Mouse (Mus musculus): ENCODE data around the gene Tcirg1.

DNA sequence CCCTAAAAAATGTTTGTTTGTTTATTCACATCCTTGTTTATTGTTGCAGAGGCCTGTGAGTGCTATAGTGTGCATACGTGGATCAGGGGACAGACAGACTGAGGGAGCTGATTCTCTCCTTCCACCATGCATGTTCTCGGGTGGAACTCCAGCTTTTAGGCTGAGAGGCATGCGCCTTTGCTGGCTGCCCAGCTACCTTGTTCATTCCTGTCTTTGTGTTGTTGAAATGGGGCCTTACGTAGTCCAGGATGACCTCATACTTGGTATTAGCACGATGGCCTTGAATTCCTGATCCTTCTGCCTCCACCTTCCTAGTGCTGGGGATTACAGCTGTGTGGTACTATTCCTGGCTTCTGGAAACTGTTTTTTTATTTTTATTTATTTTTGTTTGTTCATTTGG is 59.2 kb downstream of the Tcirg1 start:
- TF ChIP-seq CTCF (conservative IDR thresholded peaks at IDR 0.05; ENCODE audit: insufficient read depth, insufficient read length, low read depth, low read length) (no peak), POLR2A (IDR thresholded peaks at IDR 0.05; ENCODE audit: low read depth, low read length) (no peak)
